Mouse (Mus musculus) CH12.LX (cell line): ENCODE data around the gene Lef1. TPM values are rescaled to one million over a fixed set of nuclear protein-coding genes. Genes with fewer than 3 reads are reported as not detected.

Source experiments
- DNase-seq: peaks from one replicate; pipeline ENCODE4 v3.0.0-alpha.2; 2013; ENCODE audit errors: extremely low read depth
- H3K27ac ChIP-seq: 2 replicates; pipeline ENCODE4 v1.5.1; 2012; ENCODE audit warnings: low read depth, mild to moderate bottlenecking, control low read depth, moderate library complexity; ENCODE audit not compliant: insufficient read depth
- H3K27me3 ChIP-seq: replicated peaks from 2 replicates; pipeline ENCODE3; 2012; ENCODE audit warnings: inconsistent platforms
- H3K36me3 ChIP-seq, 2 experiments: replicated peaks in 1 of 2; 2 replicates each; pipeline versions ENCODE3 to v1.6.1; 2012; ENCODE audit warnings: inconsistent platforms in 1 of 2, low read length in 1 of 2, mild to moderate bottlenecking in 1 of 2, mixed read lengths in 1 of 2, moderate library complexity in 1 of 2; ENCODE audit not compliant: control insufficient read depth in 1 of 2, insufficient read depth in 1 of 2
- H3K4me1 ChIP-seq, 2 experiments: 2 replicates each; pipeline ENCODE4 v1.6.1; 2012; ENCODE audit warnings: inconsistent platforms in 1 of 2, moderate library complexity in 1 of 2; ENCODE audit not compliant: insufficient read depth in 2 of 2, control insufficient read depth in 1 of 2
- H3K4me2 ChIP-seq: 2 replicates; pipeline ENCODE4 v1.6.1; 2012; ENCODE audit warnings: low read depth, mild to moderate bottlenecking, control low read depth; ENCODE audit not compliant: poor library complexity, insufficient read depth, severe bottlenecking
- H3K4me3 ChIP-seq, 3 experiments: fragments of 150-350 bp in 1 of 3; sonication (generic) in 1 of 3; replicated peaks in 1 of 3; 2 replicates each; pipeline versions ENCODE3 to v1.5.1; 2011 to 2012; ENCODE audit warnings: low read depth in 2 of 3, low read length in 2 of 3, mild to moderate bottlenecking in 2 of 3, moderate library complexity in 2 of 3, control low read depth in 1 of 3, improper control_type of control experiment in 1 of 3, inconsistent platforms in 1 of 3, mixed read lengths in 1 of 3; ENCODE audit not compliant: poor library complexity in 1 of 3
- H3K79me2 ChIP-seq: replicated peaks from 2 replicates; pipeline ENCODE4 v1.6.1; 2012; ENCODE audit warnings: mild to moderate bottlenecking, moderate library complexity; ENCODE audit not compliant: control insufficient read depth, poor library complexity, insufficient read depth, severe bottlenecking; ENCODE audit errors: extremely low read depth
- H3K9ac ChIP-seq: 2 replicates; pipeline ENCODE4 v1.6.1; 2012; ENCODE audit warnings: low read depth, mild to moderate bottlenecking, control low read depth, moderate library complexity; ENCODE audit not compliant: insufficient read depth
- H3K9me3 ChIP-seq: replicated peaks from 2 replicates; pipeline ENCODE3; 2012; ENCODE audit warnings: low read length, inconsistent platforms, mixed read lengths
- BHLHE40 ChIP-seq: IDR thresholded peaks from 2 replicates; pipeline ENCODE4 v1.6.1; 2011; ENCODE audit warnings: mild to moderate bottlenecking, low read depth, low read length, improper control_type of control experiment
- CTCF ChIP-seq, 2 experiments: IDR thresholded peaks in 1 of 2; conservative IDR thresholded peaks in 1 of 2; 2 replicates each; pipeline ENCODE4 v1.5.1; 2011 to 2012; ENCODE audit warnings: low read depth in 2 of 2, low read length in 2 of 2, improper control_type of control experiment in 1 of 2, inconsistent platforms in 1 of 2, mild to moderate bottlenecking in 1 of 2, moderate library complexity in 1 of 2
- E2F4 ChIP-seq: IDR thresholded peaks from 2 replicates; pipeline ENCODE4 v1.6.1; 2011; ENCODE audit warnings: low read depth, low read length, improper control_type of control experiment; ENCODE audit not compliant: insufficient replicate concordance
- EP300 ChIP-seq: IDR thresholded peaks from 2 replicates; pipeline ENCODE4 v1.6.1; 2011; ENCODE audit warnings: low read length, improper control_type of control experiment
- ETS1 ChIP-seq: conservative IDR thresholded peaks from 2 replicates; pipeline ENCODE4 v1.6.1; 2012; ENCODE audit warnings: low read depth, mild to moderate bottlenecking, inconsistent platforms, low read length, improper control_type of control experiment, moderate library complexity
- GABPA ChIP-seq: IDR thresholded peaks from 2 replicates; pipeline ENCODE4 v1.6.1; 2012; ENCODE audit warnings: low read depth, low read length, improper control_type of control experiment, inconsistent platforms; ENCODE audit not compliant: insufficient replicate concordance
- HCFC1 ChIP-seq: IDR thresholded peaks from 2 replicates; pipeline ENCODE4 v1.6.1; 2012; ENCODE audit warnings: low read depth, mild to moderate bottlenecking, inconsistent platforms, low read length, improper control_type of control experiment
- IRF4 ChIP-seq: IDR thresholded peaks from 2 replicates; pipeline ENCODE4 v1.6.1; 2014; ENCODE audit warnings: low read depth, mild to moderate bottlenecking, inconsistent platforms, low read length, improper control_type of control experiment
- JUN ChIP-seq: IDR thresholded peaks from 2 replicates; pipeline ENCODE4 v1.6.1; 2011; ENCODE audit warnings: low read depth, mild to moderate bottlenecking, low read length, improper control_type of control experiment, moderate library complexity; ENCODE audit not compliant: insufficient read depth
- JUND ChIP-seq: conservative IDR thresholded peaks from 2 replicates; pipeline ENCODE4 v1.6.1; 2011; ENCODE audit warnings: low read depth, low read length, improper control_type of control experiment
- KAT2A ChIP-seq: IDR thresholded peaks from 2 replicates; pipeline ENCODE4 v1.6.1; 2012; ENCODE audit warnings: low read length, improper control_type of control experiment, inconsistent platforms; ENCODE audit not compliant: insufficient replicate concordance
- MAFK ChIP-seq: IDR thresholded peaks from 2 replicates; pipeline ENCODE4 v1.6.1; 2011; ENCODE audit warnings: low read length, improper control_type of control experiment; ENCODE audit not compliant: insufficient replicate concordance
- MEF2A ChIP-seq: IDR thresholded peaks from 2 replicates; pipeline ENCODE4 v1.6.1; 2014; ENCODE audit warnings: low read depth, mild to moderate bottlenecking, inconsistent platforms, low read length, improper control_type of control experiment, borderline replicate concordance
- NELFE ChIP-seq: IDR thresholded peaks from 2 replicates; pipeline ENCODE4 v1.6.1; 2011; ENCODE audit warnings: low read depth, low read length, improper control_type of control experiment
- NRF1 ChIP-seq: IDR thresholded peaks from 2 replicates; pipeline ENCODE4 v1.6.1; 2014; ENCODE audit warnings: low read depth, mild to moderate bottlenecking, inconsistent platforms, low read length, improper control_type of control experiment, moderate library complexity
- PAX5 ChIP-seq: IDR thresholded peaks from 2 replicates; pipeline ENCODE4 v1.6.1; 2012; ENCODE audit warnings: low read length, inconsistent platforms, mixed read lengths
- POLR2AphosphoS2 ChIP-seq: IDR thresholded peaks from 2 replicates; pipeline ENCODE4 v1.6.1; 2011; ENCODE audit warnings: low read depth, low read length, improper control_type of control experiment
- RCOR1 ChIP-seq: conservative IDR thresholded peaks from 2 replicates; pipeline ENCODE4 v1.6.1; 2012; ENCODE audit warnings: low read depth, mild to moderate bottlenecking, inconsistent platforms, low read length, improper control_type of control experiment
- SIN3A ChIP-seq: IDR thresholded peaks from 2 replicates; pipeline ENCODE4 v1.6.1; 2012; ENCODE audit warnings: low read length, improper control_type of control experiment, inconsistent platforms
- TBP ChIP-seq: conservative IDR thresholded peaks from 2 replicates; pipeline ENCODE4 v1.6.1; 2011; ENCODE audit warnings: low read depth, low read length, improper control_type of control experiment
- UBTF ChIP-seq: IDR thresholded peaks from 2 replicates; pipeline ENCODE4 v1.6.1; 2012; ENCODE audit warnings: low read depth, mild to moderate bottlenecking, inconsistent platforms, low read length, improper control_type of control experiment, moderate library complexity
- USF1 ChIP-seq: IDR thresholded peaks from 2 replicates; pipeline ENCODE4 v1.6.1; 2014; ENCODE audit warnings: low read depth, mild to moderate bottlenecking, inconsistent platforms, low read length, improper control_type of control experiment
- USF2 ChIP-seq: conservative IDR thresholded peaks from 2 replicates; pipeline ENCODE4 v1.6.1; 2011; ENCODE audit warnings: low read depth, low read length, improper control_type of control experiment
- ZC3H11A ChIP-seq: IDR thresholded peaks from 2 replicates; pipeline ENCODE4 v1.6.1; 2012; ENCODE audit warnings: low read depth, mild to moderate bottlenecking, inconsistent platforms, low read length, improper control_type of control experiment
- ZMIZ1 ChIP-seq: IDR thresholded peaks from 2 replicates; pipeline ENCODE4 v1.6.1; 2012; ENCODE audit warnings: low read depth, mild to moderate bottlenecking, inconsistent platforms, low read length, improper control_type of control experiment
- ZNF384 ChIP-seq: IDR thresholded peaks from 2 replicates; pipeline ENCODE4 v1.6.1; 2012; ENCODE audit warnings: low read depth, low read length, improper control_type of control experiment, inconsistent platforms
- dilution Hi-C: fragments of 300-500 bp; cut with MboI; formaldehyde crosslinking; loops from 2 replicates; pipeline ENCODE4 v1.14.3; 2020; ENCODE audit warnings: low sequenced_read_pairs; ENCODE audit not compliant: extremely low pct_unique_long_range_greater_than_20kb, extremely low pct_ligation_motif_present
- in situ Hi-C: fragments of 300-500 bp; cut with MboI; formaldehyde crosslinking; loops from 3 replicates; pipeline ENCODE4 v1.14.3; 2019; ENCODE audit warnings: low sequenced_read_pairs, low pct_ligation_motif_present, low pct_unique_long_range_greater_than_20kb, mixed read lengths
- polyA plus RNA-seq: library from polyadenylated mRNA; unstranded; fragments of >175 nt; gene quantifications from 2 replicates; pipeline ENCODE4 v1.2.1, GENCODE M21; 2012; ENCODE audit warnings: low read depth; ENCODE audit not compliant: insufficient read length
- total RNA-seq, 2 experiments: library from RNA; depleted of rRNA; stranded (reverse); fragments of 300-350 nt in 1 of 2; fragments of >200 nt in 1 of 2; gene quantifications; 2 replicates each; pipeline ENCODE4 v1.2.3; 2012 to 2014

Lef1 gene
- total and polyA plus RNA-seq, 3 experiments, result 1.8 to 14.5 (median 4.4) TPM

- in situ Hi-C loops (no loop called here), dilution Hi-C loops (no loop called here)
- no peaks in the 10 kb centered on the region for H3K27me3 ChIP-seq
- H3K4me1 ChIP-seq, result no peaks in the 10 kb centered on the region
- no peak for DNase-seq
- H3K36me3 ChIP-seq, result peaks cover 16 to 41% of the 10 kb centered on the region in 2 experiments
- H3K4me3 ChIP-seq, result no peak overlapping the region
- H3K79me2 ChIP-seq, result no peaks in the 10 kb centered on the region; the same call in 1 of the 2 replicates
- no peak for TF ChIP-seq CTCF (conservative IDR thresholded peaks at IDR 0.05 in 1 of 2, IDR thresholded peaks at IDR 0.05 in 1 of 2; ENCODE audit: low read depth in 2 of 2, low read length in 2 of 2)
- TF ChIP-seq JUN, result no peak
- TF ChIP-seq E2F4, result no peak
- no peak for TF ChIP-seq ZMIZ1
- no peak for TF ChIP-seq POLR2AphosphoS2
- no peak for TF ChIP-seq SIN3A
- TF ChIP-seq IRF4, result no peak
- TF ChIP-seq EP300, result no peak
- TF ChIP-seq ETS1, result no peak
- no peak for TF ChIP-seq TBP
- no peak for TF ChIP-seq GABPA
- no peak for TF ChIP-seq USF2
- no peak for TF ChIP-seq PAX5
- no peak for TF ChIP-seq HCFC1
- TF ChIP-seq ZC3H11A, result no peak
- TF ChIP-seq NELFE, result no peak
- TF ChIP-seq ZNF384, result no peak
- no peak for TF ChIP-seq MEF2A
- TF ChIP-seq USF1, result no peak
- no peak for TF ChIP-seq NRF1
- H3K9ac ChIP-seq, result no peak overlapping the region
- H3K9me3 ChIP-seq, result no peaks in the 10 kb centered on the region
- H3K4me2 ChIP-seq, result no peak overlapping the region
- no peak overlapping the region for H3K27ac ChIP-seq
Observed at GRCm38 (mm10) chr3:131191454-131191853, 81.2 kb downstream of the Lef1 start.

GRCm38 (mm10) chr3:131196050-131196449 lies 85.8 kb downstream of the Lef1 start:
- Histone ChIP-seq H3K27me3 (peaks cover 2% of the 10 kb centered on the region), H3K4me2 (no peak overlapping the region), H3K9me3 (no peaks in the 10 kb centered on the region), H3K4me1 (no peaks in the 10 kb centered on the region), H3K79me2 (no peaks in the 10 kb centered on the region; the same call in 1 of the 2 replicates), H3K27ac (no peak overlapping the region)
- dilution Hi-C loops, result no loop called here
- no peak for DNase-seq
- in situ Hi-C loops, result no loop called here
- TF ChIP-seq JUN, result no peak
- no peak for TF ChIP-seq PAX5
- TF ChIP-seq TBP, result no peak
- TF ChIP-seq NELFE, result no peak
- no peak for TF ChIP-seq KAT2A
- no peak for TF ChIP-seq MAFK
- no peak for TF ChIP-seq BHLHE40
- TF ChIP-seq GABPA, result no peak
- no peak for TF ChIP-seq RCOR1
- TF ChIP-seq USF1, result no peak
- no peak for TF ChIP-seq USF2
- TF ChIP-seq HCFC1, result no peak
- no peak for TF ChIP-seq SIN3A
- no peak for TF ChIP-seq UBTF
- TF ChIP-seq NRF1, result no peak
- no peak for TF ChIP-seq JUND
- TF ChIP-seq ZC3H11A, result no peak
- no peak for TF ChIP-seq EP300
- TF ChIP-seq, all 38 proteins: peak for 0
- peaks cover 11 to 20% of the 10 kb centered on the region in 2 experiments for H3K36me3 ChIP-seq
- H3K4me3 ChIP-seq, result no peak overlapping the region
- H3K9ac ChIP-seq, result no peak overlapping the region
